Mouse (Mus musculus) erythroblast, adult 5-6 weeks (primary cell): ENCODE results near the gene Acot9. TPM values are rescaled to one million over a fixed set of nuclear protein-coding genes. Genes with fewer than 3 reads are reported as not detected.

ENCODE experiments used
- total RNA-seq, 2 experiments: library from RNA; stranded (forward) in 1 of 2; stranded (reverse) in 1 of 2; fragments of 150-400 nt in 1 of 2; fragments of 200-764, 138-1000 nt in 1 of 2; gene quantifications; 2 replicates each; pipeline versions ENCODE4 v1.2.3 to v1.2.4; 2015 to 2017; ENCODE audit warnings: low replicate concordance in 2 of 2

Acot9 gene
- total RNA-seq, 2 experiments from 2014 or later = 12.8 to 24.2 TPM

Other genes with a start within 250 kb of the Acot9 start
- not detected in 2 replicates for gene Magea5, start 199.3 kb upstream of the Acot9 start, total RNA-seq (2015; ENCODE audit: low replicate concordance)
- not detected in 2 replicates for gene Magea5, start 199.3 kb upstream of the Acot9 start, total RNA-seq (2017; ENCODE audit: low replicate concordance)
- gene Magea1, start 172.7 kb upstream of the Acot9 start, total RNA-seq (2015; ENCODE audit: low replicate concordance) = not detected in 2 replicates
- gene Magea1, start 172.7 kb upstream of the Acot9 start, total RNA-seq (2017; ENCODE audit: low replicate concordance) = not detected in 2 replicates
- not detected in 2 replicates for gene Magea2, start 168.8 kb upstream of the Acot9 start, total RNA-seq (2015; ENCODE audit: low replicate concordance)
- not detected in 2 replicates for gene Magea2, start 168.8 kb upstream of the Acot9 start, total RNA-seq (2017; ENCODE audit: low replicate concordance)
- not detected in 2 replicates for gene Cldn34b2, start 134.0 kb upstream of the Acot9 start, total RNA-seq (2015; ENCODE audit: low replicate concordance)
- not detected in 2 replicates for gene Cldn34b2, start 134.0 kb upstream of the Acot9 start, total RNA-seq (2017; ENCODE audit: low replicate concordance)
- gene Sat1, start 46.0 kb upstream of the Acot9 start, total RNA-seq (2015; ENCODE audit: low replicate concordance) = 125 and 145 TPM in 2 replicates
- gene Sat1, start 46.0 kb upstream of the Acot9 start, total RNA-seq (2017; ENCODE audit: low replicate concordance) = 78.6 and 150 TPM in 2 replicates
- gene Prdx4, start 78.3 kb downstream of the Acot9 start, total RNA-seq (2015; ENCODE audit: low replicate concordance) = 13.0 and 15.0 TPM in 2 replicates
- gene Prdx4, start 78.3 kb downstream of the Acot9 start, total RNA-seq (2017; ENCODE audit: low replicate concordance) = 9.1 and 10.6 TPM in 2 replicates